Mouse (Mus musculus) left cerebral cortex, postnatal 25 days (tissue): ENCODE measurements around the gene Ephx1. TPM values are rescaled to one million over a fixed set of nuclear protein-coding genes. Genes with fewer than 3 reads are reported as not detected.
"Not testable (repeated sequence)": the region's sequence is repeated elsewhere in the genome, so short reads cannot be mapped to it uniquely, and the experiment has no call there.

Experiments used
- DNase-seq, 2 experiments: peaks; one replicate each; pipeline ENCODE4 v3.0.0; 2022; ENCODE audit warnings: low spot score in 2 of 2, mixed read lengths in 1 of 2
- intact Hi-C: fragments of 180-260 bp; cut with DNase I; formaldehyde crosslinking; loops from one replicate; pipeline ENCODE4 v1.15.1; 2025
- total RNA-seq, 2 experiments: library from RNA; stranded (reverse); gene quantifications; 2 replicates each; pipeline ENCODE4 v1.2.3; 2021

Gene Ephx1
- total RNA-seq, 2 experiments from 2014 or later, result 24.6 to 34.3 TPM

- intact Hi-C loops, result no loop called here
Measured at GRCm38 (mm10) chr1:180943896-180944295, 76.8 kb downstream of the Ephx1 start.

DNA sequence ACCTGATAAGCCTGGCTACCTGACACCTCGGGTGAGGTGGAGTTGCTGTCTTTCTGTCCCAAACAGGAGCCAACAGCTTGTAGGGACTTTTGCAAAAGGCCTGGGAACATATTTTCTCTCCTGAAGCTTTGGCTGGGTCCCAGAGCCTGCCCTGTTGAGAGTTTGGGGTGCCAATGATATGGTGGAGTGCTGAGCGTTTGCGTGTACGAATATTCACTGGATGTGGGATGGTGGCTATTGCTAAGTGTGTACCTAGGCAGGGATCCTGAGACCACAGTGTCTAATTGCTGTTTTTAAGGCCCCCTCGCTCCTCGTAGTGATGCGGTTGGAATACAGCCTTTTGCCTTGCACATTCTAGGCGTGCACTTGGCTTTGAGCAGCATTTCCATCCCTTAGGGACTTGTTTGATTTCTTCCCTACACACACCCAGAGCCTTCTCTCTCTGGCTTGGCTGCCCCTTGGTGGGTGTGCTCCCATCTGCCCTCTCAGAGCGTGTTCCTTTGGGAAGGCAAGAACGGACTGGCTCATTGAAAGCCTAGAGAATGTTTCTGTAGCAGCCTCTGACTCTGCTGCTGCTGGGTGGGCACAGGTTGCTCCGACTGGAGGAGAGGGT, 77.6 kb downstream of the Ephx1 start:
- intact Hi-C loops, result no loop called here
- DNase-seq, result no peak

More at GRCm38 (mm10) chr1:180943896-180944295, 76.8 kb downstream of the Ephx1 start:
- DNase-seq, result no peak

DNA sequence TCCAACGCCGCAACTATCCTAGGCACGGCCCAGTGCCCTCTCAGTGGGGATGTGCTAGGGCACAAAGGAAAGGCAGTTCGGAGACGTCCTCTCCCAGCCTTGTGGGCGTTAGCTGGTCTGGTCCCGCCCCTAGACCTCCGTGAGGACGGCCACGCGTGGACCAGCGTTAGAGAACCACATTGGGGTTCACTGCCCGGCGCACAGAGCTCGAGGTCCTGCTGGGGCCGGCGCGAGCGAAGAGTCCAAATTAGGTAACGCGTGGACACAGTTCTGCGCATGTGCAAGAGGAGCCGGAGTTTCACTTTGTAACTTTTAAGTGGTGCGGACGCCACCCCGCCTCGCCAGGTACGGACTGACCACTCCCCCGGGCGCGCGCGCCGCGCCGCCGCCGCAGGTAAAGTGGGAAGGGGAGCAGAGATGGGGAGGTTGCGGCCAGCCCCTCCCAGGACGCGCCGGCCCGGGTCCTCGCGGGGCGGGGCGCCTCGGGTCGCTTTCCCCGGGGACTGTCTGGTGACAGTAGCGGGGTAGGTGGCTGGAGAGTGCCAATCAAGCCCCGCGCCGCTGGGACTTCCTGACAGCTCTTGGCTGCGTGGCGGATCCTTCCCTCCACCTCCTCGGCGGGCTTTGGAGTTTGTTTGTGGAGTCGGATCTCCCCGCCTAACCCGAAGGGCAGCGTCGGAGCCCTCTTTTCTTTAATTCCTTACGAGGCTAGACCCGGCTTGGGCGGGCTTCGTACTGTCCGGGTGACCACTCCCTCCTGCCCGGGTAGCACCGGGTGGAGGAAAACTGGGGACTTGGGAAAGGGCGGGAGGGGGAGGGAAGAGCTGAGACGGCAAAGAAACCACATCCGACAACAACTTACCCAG, 78.3 kb downstream of the Ephx1 start, which contains the start of gene Tmem63a:
Gene Tmem63a (plus strand): TSS at position 179 of the 866 bp plus-strand sequence.
- intact Hi-C loops, result no loop called here
- DNase-seq, result peak; percentile 36 to 41

- intact Hi-C loops, result no loop called here
- DNase-seq, result no peak
Measured at GRCm38 (mm10) chr1:180941726-180942125, 79.0 kb downstream of the Ephx1 start.

GRCm38 (mm10) chr1:180940776-180941460, 79.8 kb downstream of the Ephx1 start:
- intact Hi-C loops, result no loop called here
- no peak for DNase-seq

DNA sequence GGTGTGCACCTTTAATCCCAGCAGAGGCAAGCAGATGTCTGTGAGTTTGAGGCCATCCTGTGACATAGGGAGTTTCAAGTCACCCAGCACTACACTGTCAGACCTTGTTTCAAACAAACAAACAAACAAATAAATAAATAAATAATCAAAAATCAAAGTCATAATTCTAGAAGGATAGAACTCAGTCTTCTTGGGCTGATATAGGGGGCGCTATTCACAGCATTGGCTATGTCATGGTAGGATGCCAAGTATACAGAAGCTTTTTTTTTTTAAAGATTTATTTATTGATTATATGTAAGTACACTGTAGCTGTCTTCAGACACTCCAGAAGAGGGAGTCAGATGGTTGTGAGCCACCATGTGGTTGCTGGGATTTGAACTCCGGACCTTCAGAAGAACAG, 81.9 kb downstream of the Ephx1 start:
- intact Hi-C loops, result not testable (repeated sequence)

GRCm38 (mm10) chr1:180937631-180938030, 83.1 kb downstream of the Ephx1 start:
- intact Hi-C loops, result not testable (repeated sequence)

More for the DNA sequence above, 81.9 kb downstream of the Ephx1 start:
- not testable (repeated sequence) for DNase-seq

GRCm38 (mm10) chr1:180936610-180937398, 83.9 kb downstream of the Ephx1 start:
- intact Hi-C loops, DNase-seq: not testable (repeated sequence)

More at GRCm38 (mm10) chr1:180937631-180938030, 83.1 kb downstream of the Ephx1 start:
- not testable (repeated sequence) for DNase-seq

DNA sequence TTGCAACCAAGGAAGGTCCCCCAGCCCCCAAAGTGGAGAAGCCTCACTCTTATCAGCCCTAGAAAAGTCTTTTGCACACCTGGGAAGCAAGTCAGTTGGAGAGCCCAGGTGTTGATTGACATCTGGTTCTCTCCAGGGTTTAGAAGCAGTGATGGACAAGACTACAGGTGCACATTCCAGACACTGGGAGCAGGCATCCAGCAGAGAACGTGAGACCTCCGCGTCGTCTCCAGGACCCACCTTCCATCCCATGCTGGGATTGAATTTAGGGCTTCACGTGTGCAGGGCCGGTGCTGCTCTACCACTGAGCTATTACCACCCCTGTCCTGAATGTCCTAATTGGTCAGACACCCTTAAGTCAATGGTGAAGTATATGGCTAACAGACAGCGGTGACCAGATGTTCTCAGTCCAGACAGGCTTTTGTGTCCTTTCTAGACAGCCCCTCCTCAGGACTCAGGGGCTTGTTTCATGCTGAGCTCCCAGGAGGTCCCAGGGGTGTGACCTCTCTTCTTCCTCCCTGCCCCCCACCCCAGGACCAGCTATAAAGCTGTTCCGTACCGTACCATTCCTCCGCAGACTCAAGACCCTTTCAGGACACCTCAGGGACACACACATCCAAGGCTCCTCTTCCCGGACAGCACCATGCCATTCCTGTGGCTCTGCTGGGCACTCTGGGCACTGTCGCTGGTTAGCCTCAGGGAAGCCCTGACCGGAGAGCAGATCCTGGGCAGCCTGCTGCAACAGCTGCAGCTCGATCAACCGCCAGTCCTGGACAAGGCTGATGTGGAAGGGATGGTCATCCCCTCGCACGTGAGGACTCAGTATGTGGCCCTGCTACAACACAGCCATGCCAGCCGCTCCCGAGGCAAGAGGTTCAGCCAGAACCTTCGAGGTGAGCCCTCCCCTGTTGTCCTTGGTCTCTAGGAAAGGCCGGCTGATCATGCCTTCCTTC, 86.0 kb downstream of the Ephx1 start, which contains the start of gene Lefty1:
Gene Lefty1 (plus strand): TSS at position 556 of the 953 bp plus-strand sequence.
- intact Hi-C loops, result no loop called here
- no peak for DNase-seq

DNA sequence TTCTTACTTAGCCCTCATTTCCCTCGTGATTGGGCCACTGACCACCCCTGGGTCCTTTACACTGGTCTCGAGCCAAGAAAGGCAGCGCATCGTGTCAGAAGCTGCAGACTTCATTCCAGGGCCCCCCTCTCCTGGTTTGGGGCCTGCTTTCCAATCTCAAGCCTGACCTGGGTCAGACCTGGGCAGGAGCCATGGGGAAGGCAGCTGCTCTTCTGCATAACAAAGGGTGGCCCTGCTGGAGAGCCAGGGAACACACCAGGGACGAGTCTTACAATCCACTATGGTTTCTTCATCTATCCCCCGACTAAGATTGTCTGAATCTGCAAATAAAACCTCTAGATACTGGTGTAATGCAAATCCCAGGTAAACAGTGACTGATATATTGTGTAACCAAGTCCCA, 87.0 kb downstream of the Ephx1 start:
- intact Hi-C loops, result no loop called here

DNA sequence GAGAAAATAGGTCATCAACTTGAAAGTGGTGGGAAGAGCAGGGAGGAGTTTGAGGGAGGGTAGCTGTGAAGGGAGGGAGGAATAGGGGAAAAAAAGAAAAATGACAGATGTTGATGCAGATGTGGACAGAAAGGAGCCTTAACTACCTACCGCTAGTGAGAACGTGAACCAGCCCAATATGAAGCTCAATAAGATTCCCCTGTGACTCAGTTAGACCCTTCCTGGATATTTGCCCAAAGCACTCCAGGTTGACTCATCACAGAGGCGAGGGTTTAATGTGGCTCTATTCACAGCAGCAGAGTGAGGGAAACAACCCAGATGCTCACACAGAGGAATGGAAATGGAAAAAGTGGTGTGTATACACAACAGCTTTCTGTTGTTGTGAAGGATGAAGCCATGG, 89.6 kb downstream of the Ephx1 start:
- intact Hi-C loops, result no loop called here
- DNase-seq, result no peak

More for the DNA sequence above, 87.0 kb downstream of the Ephx1 start:
- no peak for DNase-seq

GRCm38 (mm10) chr1:180929599-180929998, 91.1 kb downstream of the Ephx1 start:
- intact Hi-C loops, result no loop called here
- no peak for DNase-seq

- intact Hi-C loops, result no loop called here
- no peak for DNase-seq
Measured at GRCm38 (mm10) chr1:180926286-180926685, 94.4 kb downstream of the Ephx1 start.

Other genes starting within 250 kb of the Ephx1 start
- gene H3f3a, start 207.0 kb downstream of the Ephx1 start, total RNA-seq, result 100 to 1,000 TPM; 301 to 318 TPM
- 10 to 100 TPM; 18.8 to 21.0 TPM for gene Sde2, start 169.8 kb downstream of the Ephx1 start, total RNA-seq
- gene Lefty2, start 127.8 kb downstream of the Ephx1 start, total RNA-seq, result 1 to 10 TPM in 1 of 2 experiments, under 1 TPM in 1; 0.37 to 2.0 TPM
- 10 to 100 TPM; 29.8 to 30.2 TPM for gene Pycr2, start 116.6 kb downstream of the Ephx1 start, total RNA-seq
- under 1 TPM; 0.44 to 0.89 TPM for gene Lefty1, start 85.9 kb downstream of the Ephx1 start, total RNA-seq
- gene Tmem63a, start 78.6 kb downstream of the Ephx1 start, total RNA-seq, result 10 to 100 TPM; 10.5 to 11.1 TPM
- gene 9130409I23Rik, start 30.3 kb upstream of the Ephx1 start, total RNA-seq, result not detected
- 10 to 100 TPM; 28.6 to 35.7 TPM for gene Nvl, start 123.3 kb upstream of the Ephx1 start, total RNA-seq
- 10 to 100 TPM; 26.8 to 27.9 TPM for gene Cnih4, start 123.8 kb upstream of the Ephx1 start, total RNA-seq
- 100 to 1,000 TPM; 106 to 119 TPM for gene Wdr26, start 191.1 kb upstream of the Ephx1 start, total RNA-seq